Mouse (Mus musculus) layer of hippocampus, adult 18-20 months (tissue): ENCODE results near the gene Upk1a. TPM values are rescaled to one million over a fixed set of nuclear protein-coding genes. Genes with fewer than 3 reads are reported as not detected.

Experiments
- DNase-seq, 2 experiments: peaks; one replicate each; pipeline ENCODE4 v3.0.0; 2022; ENCODE audit warnings: low spot score in 2 of 2
- total RNA-seq, 2 experiments: library from RNA; stranded (reverse); gene quantifications; 2 replicates each; pipeline ENCODE4 v1.2.3; 2021

Gene Upk1a
- total RNA-seq, 2 experiments from 2014 or later, result 0.38 to 0.45 TPM

- DNase-seq, result no peak
These were observed 8.2 kb downstream of the Upk1a start for GRCm38 (mm10) chr7:30604424-30604823.

GRCm38 (mm10) chr7:30602583-30602982 lies 10.1 kb downstream of the Upk1a start:
- no peak for DNase-seq

GRCm38 (mm10) chr7:30600651-30601050 lies 12.0 kb downstream of the Upk1a start:
- DNase-seq, result no peak

- peak; percentile 89 to 97 for DNase-seq
These were observed 12.7 kb downstream of the Upk1a start for GRCm38 (mm10) chr7:30599933-30600353.

- no peak for DNase-seq
These were observed 13.9 kb downstream of the Upk1a start, which contains the start of gene Zbtb32 for GRCm38 (mm10) chr7:30598786-30599185. TSS of gene Zbtb32 (minus strand) at chr7:30598909.

GRCm38 (mm10) chr7:30596811-30597210 lies 15.8 kb downstream of the Upk1a start:
- no peak for DNase-seq

GRCm38 (mm10) chr7:30596093-30596492 lies 16.6 kb downstream of the Upk1a start:
- no peak for DNase-seq

- no peak for DNase-seq
These were observed 18.1 kb downstream of the Upk1a start for GRCm38 (mm10) chr7:30594510-30595024.

GRCm38 (mm10) chr7:30593579-30594509 lies 18.8 kb downstream of the Upk1a start:
- DNase-seq, result no peak

- no peak for DNase-seq
These were observed 19.7 kb downstream of the Upk1a start for GRCm38 (mm10) chr7:30592772-30593423.

GRCm38 (mm10) chr7:30591605-30591951 lies 21.1 kb downstream of the Upk1a start:
- no peak for DNase-seq

- no peak for DNase-seq
These were observed 21.6 kb downstream of the Upk1a start for GRCm38 (mm10) chr7:30590927-30591604.

GRCm38 (mm10) chr7:30589435-30590301 lies 23.0 kb downstream of the Upk1a start:
- peak; percentile 65 to 83 for DNase-seq

- DNase-seq, result peak; percentile 96 to 97
These were observed 23.8 kb downstream of the Upk1a start, which contains the start of gene Kmt2b for GRCm38 (mm10) chr7:30588676-30589434. TSS of gene Kmt2b (minus strand) at chr7:30588726.

GRCm38 (mm10) chr7:30587842-30588667 lies 24.6 kb downstream of the Upk1a start:
- peak in 1 of 2 experiments; percentile 42 for DNase-seq

GRCm38 (mm10) chr7:30586455-30587020 lies 26.1 kb downstream of the Upk1a start:
- no peak for DNase-seq

GRCm38 (mm10) chr7:30585170-30585569 lies 27.5 kb downstream of the Upk1a start:
- DNase-seq, result no peak

- DNase-seq, result no peak
These were observed 28.3 kb downstream of the Upk1a start for GRCm38 (mm10) chr7:30584339-30584738.
